Mouse (Mus musculus): ENCODE results near the gene Dnajb6. TPM values are rescaled to one million over a fixed set of nuclear protein-coding genes. Genes with fewer than 3 reads are reported as not detected.
"Not testable (repeated sequence)": the region's sequence is repeated elsewhere in the genome, so short reads cannot be mapped to it uniquely, and the experiment has no call there.

The Dnajb6 gene
- 221 to 273 TPM (median 236 TPM) in 3 replicates for total RNA-seq (2017)

GRCm38 (mm10) chr5:29735557-29736061, at the start of gene Dnajb6, which contains the start of gene Gm5129:
Dnajb6 (plus strand) TSS chr5:29735688.
Gm5129 (minus strand) TSS chr5:29735936.
- ATAC-seq (replicated peaks; ENCODE audit: insufficient number of reproducible peaks, low FRiP score, low TSS enrichment, poor library complexity, severe bottlenecking), result peak; percentile 78

- ATAC-seq (replicated peaks; ENCODE audit: insufficient number of reproducible peaks, low FRiP score, low TSS enrichment, poor library complexity, severe bottlenecking), result no peak
Observed at GRCm38 (mm10) chr5:29687671-29688070, 47.8 kb upstream of the Dnajb6 start.

- ATAC-seq (replicated peaks; ENCODE audit: insufficient number of reproducible peaks, low FRiP score, low TSS enrichment, poor library complexity, severe bottlenecking), result no peak
Observed at GRCm38 (mm10) chr5:29688352-29688751, 47.1 kb upstream of the Dnajb6 start.

- ATAC-seq (replicated peaks; ENCODE audit: insufficient number of reproducible peaks, low FRiP score, low TSS enrichment, poor library complexity, severe bottlenecking), result no peak
Observed at GRCm38 (mm10) chr5:29698493-29698892, 37.0 kb upstream of the Dnajb6 start.

- ATAC-seq (replicated peaks; ENCODE audit: insufficient number of reproducible peaks, low FRiP score, low TSS enrichment, poor library complexity, severe bottlenecking), result no peak
Observed at GRCm38 (mm10) chr5:29699520-29700202, 35.8 kb upstream of the Dnajb6 start.

- no peak for ATAC-seq (replicated peaks; ENCODE audit: insufficient number of reproducible peaks, low FRiP score, low TSS enrichment, poor library complexity, severe bottlenecking)
Observed at GRCm38 (mm10) chr5:29707241-29707640, 28.2 kb upstream of the Dnajb6 start.

GRCm38 (mm10) chr5:29708258-29708657, 27.2 kb upstream of the Dnajb6 start:
- ATAC-seq (replicated peaks; ENCODE audit: insufficient number of reproducible peaks, low FRiP score, low TSS enrichment, poor library complexity, severe bottlenecking), result no peak

GRCm38 (mm10) chr5:29711631-29712030, 23.9 kb upstream of the Dnajb6 start:
- ATAC-seq (replicated peaks; ENCODE audit: insufficient number of reproducible peaks, low FRiP score, low TSS enrichment, poor library complexity, severe bottlenecking), result no peak

GRCm38 (mm10) chr5:29712906-29713305, 22.6 kb upstream of the Dnajb6 start:
- no peak for ATAC-seq (replicated peaks; ENCODE audit: insufficient number of reproducible peaks, low FRiP score, low TSS enrichment, poor library complexity, severe bottlenecking)

GRCm38 (mm10) chr5:29721159-29721558, 14.3 kb upstream of the Dnajb6 start:
- ATAC-seq (replicated peaks; ENCODE audit: insufficient number of reproducible peaks, low FRiP score, low TSS enrichment, poor library complexity, severe bottlenecking), result no peak

- ATAC-seq (replicated peaks; ENCODE audit: insufficient number of reproducible peaks, low FRiP score, low TSS enrichment, poor library complexity, severe bottlenecking), result no peak
Observed at GRCm38 (mm10) chr5:29725369-29725768, 10.1 kb upstream of the Dnajb6 start.

- not testable (repeated sequence) for ATAC-seq (replicated peaks; ENCODE audit: insufficient number of reproducible peaks, low FRiP score, low TSS enrichment, poor library complexity, severe bottlenecking)
Observed at GRCm38 (mm10) chr5:29726070-29726469, 9.4 kb upstream of the Dnajb6 start.

GRCm38 (mm10) chr5:29734831-29735510, 517 bp upstream of the Dnajb6 start:
- ATAC-seq (replicated peaks; ENCODE audit: insufficient number of reproducible peaks, low FRiP score, low TSS enrichment, poor library complexity, severe bottlenecking), result no peak

GRCm38 (mm10) chr5:29736073-29736900, 799 bp downstream of the Dnajb6 start:
- peak; percentile 19 for ATAC-seq (replicated peaks; ENCODE audit: insufficient number of reproducible peaks, low FRiP score, low TSS enrichment, poor library complexity, severe bottlenecking)

- no peak for ATAC-seq (replicated peaks; ENCODE audit: insufficient number of reproducible peaks, low FRiP score, low TSS enrichment, poor library complexity, severe bottlenecking)
Observed at GRCm38 (mm10) chr5:29736942-29737341, 1.5 kb downstream of the Dnajb6 start.

GRCm38 (mm10) chr5:29737471-29737870, 2.0 kb downstream of the Dnajb6 start:
- ATAC-seq (replicated peaks; ENCODE audit: insufficient number of reproducible peaks, low FRiP score, low TSS enrichment, poor library complexity, severe bottlenecking), result no peak

GRCm38 (mm10) chr5:29738076-29738475, 2.6 kb downstream of the Dnajb6 start:
- no peak for ATAC-seq (replicated peaks; ENCODE audit: insufficient number of reproducible peaks, low FRiP score, low TSS enrichment, poor library complexity, severe bottlenecking)

- ATAC-seq (replicated peaks; ENCODE audit: insufficient number of reproducible peaks, low FRiP score, low TSS enrichment, poor library complexity, severe bottlenecking), result no peak
Observed at GRCm38 (mm10) chr5:29740651-29741050, 5.2 kb downstream of the Dnajb6 start.

- ATAC-seq (replicated peaks; ENCODE audit: insufficient number of reproducible peaks, low FRiP score, low TSS enrichment, poor library complexity, severe bottlenecking), result no peak
Observed at GRCm38 (mm10) chr5:29741093-29741492, 5.6 kb downstream of the Dnajb6 start.
